Mouse (Mus musculus): Measurements from ENCODE around the gene Tbc1d10b.
A peak's percentile ranks its signal among the peaks of the same experiment; 100 is the strongest.

The Tbc1d10b gene

GRCm38 (mm10) chr7:127224616-127225015, 16.3 kb upstream of the Tbc1d10b start:
- no peak for DNase-seq

GRCm38 (mm10) chr7:127223515-127224478, 15.5 kb upstream of the Tbc1d10b start:
- no peak for DNase-seq

GRCm38 (mm10) chr7:127223106-127223505, 14.8 kb upstream of the Tbc1d10b start:
- DNase-seq, result no peak

- DNase-seq, result no peak
These were observed 12.2 kb upstream of the Tbc1d10b start for GRCm38 (mm10) chr7:127220440-127220839.

GRCm38 (mm10) chr7:127218670-127219069, 10.4 kb upstream of the Tbc1d10b start:
- DNase-seq, result no peak

GRCm38 (mm10) chr7:127217901-127218642, 9.8 kb upstream of the Tbc1d10b start:
- no peak for DNase-seq

GRCm38 (mm10) chr7:127217475-127217874, 9.2 kb upstream of the Tbc1d10b start:
- DNase-seq, result no peak

GRCm38 (mm10) chr7:127216307-127216706, 8.0 kb upstream of the Tbc1d10b start:
- no peak for DNase-seq

- DNase-seq, result peak; percentile 83
These were observed 7.0 kb upstream of the Tbc1d10b start for GRCm38 (mm10) chr7:127214981-127215871.

GRCm38 (mm10) chr7:127214521-127214920, 6.3 kb upstream of the Tbc1d10b start:
- DNase-seq, result peak; percentile 37

GRCm38 (mm10) chr7:127213930-127214329, 5.7 kb upstream of the Tbc1d10b start:
- no peak for DNase-seq

GRCm38 (mm10) chr7:127213485-127213884, 5.2 kb upstream of the Tbc1d10b start:
- DNase-seq, result peak; percentile 54

- no peak for DNase-seq
These were observed 4.4 kb upstream of the Tbc1d10b start for GRCm38 (mm10) chr7:127212432-127213250.

- DNase-seq, result no peak
These were observed 2.9 kb upstream of the Tbc1d10b start for GRCm38 (mm10) chr7:127211014-127211745.

- DNase-seq, result no peak
These were observed 2.0 kb upstream of the Tbc1d10b start for GRCm38 (mm10) chr7:127210266-127210665.

GRCm38 (mm10) chr7:127209851-127210250, 1.6 kb upstream of the Tbc1d10b start:
- DNase-seq, result no peak

GRCm38 (mm10) chr7:127208553-127209438, 528 bp upstream of the Tbc1d10b start, which contains the start of gene Mylpf:
Gene Mylpf, plus strand, starts transcription at chr7:127208890.
- DNase-seq, result peak; percentile 97

GRCm38 (mm10) chr7:127207374-127208294, 634 bp downstream of the Tbc1d10b start:
- DNase-seq, result peak; percentile 34

- DNase-seq, result no peak
These were observed 1.7 kb downstream of the Tbc1d10b start for GRCm38 (mm10) chr7:127206606-127207005.
